Mouse (Mus musculus) c-Kit-positive CD71-positive TER-119-negative erythroid progenitor cells, embryonic 14.5 days (primary cell): Measurements from ENCODE around the gene Olfr27.

Experiments used
- DNase-seq: peaks from one replicate; pipeline ENCODE4 v3.0.0-alpha.2; 2013; ENCODE audit warnings: low read depth

The Olfr27 gene

GRCm38 (mm10) chr9:39127831-39128230, at the start of gene Olfr27:
Olfr27 (plus strand) TSS chr9:39128131.
- no peak for DNase-seq

DNA sequence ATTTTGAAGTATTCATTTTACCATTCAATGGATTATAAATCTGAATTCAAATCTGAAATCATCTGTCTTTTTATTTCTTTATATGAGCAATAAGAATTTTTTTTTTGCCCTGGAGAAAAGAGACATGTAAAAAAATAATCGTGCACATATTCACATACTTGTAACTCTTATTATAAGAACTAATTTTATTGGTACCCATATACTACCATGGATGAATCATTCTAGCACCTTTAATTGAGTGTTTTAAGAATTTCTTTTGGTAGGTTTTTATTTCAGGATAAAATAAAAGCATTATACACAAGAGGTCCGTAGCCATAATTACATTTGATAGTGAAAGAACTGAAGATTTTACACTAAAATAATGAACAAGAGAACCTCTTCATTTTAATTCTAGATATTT, 49.1 kb upstream of the Olfr27 start, which contains the start of gene Olfr938:
Gene Olfr938 (minus strand): TSS at position 101 of the 400 bp plus-strand sequence.
- DNase-seq: no peak

- DNase-seq: no peak
Measured at GRCm38 (mm10) chr9:39127326-39127725, 605 bp upstream of the Olfr27 start.

DNA sequence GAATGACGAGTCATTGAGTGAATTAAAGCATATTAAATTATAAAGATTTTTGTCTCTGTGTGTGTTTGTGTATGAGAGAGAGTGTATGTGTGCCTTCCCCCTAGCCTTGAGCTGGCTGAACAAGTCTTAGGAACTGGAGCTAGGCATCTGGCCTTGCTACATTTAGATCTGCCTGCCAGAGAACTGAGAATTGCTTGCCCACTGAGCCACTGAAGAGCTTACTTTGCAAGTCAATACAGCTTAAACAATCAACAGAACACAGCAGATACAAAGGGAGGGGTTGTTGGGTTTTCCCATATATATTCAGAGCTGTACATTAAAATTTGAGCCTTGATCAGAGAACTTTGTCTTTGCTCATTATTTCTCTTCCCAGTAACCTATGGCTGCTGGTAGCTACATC, 24.5 kb downstream of the Olfr27 start:
- no peak for DNase-seq

DNA sequence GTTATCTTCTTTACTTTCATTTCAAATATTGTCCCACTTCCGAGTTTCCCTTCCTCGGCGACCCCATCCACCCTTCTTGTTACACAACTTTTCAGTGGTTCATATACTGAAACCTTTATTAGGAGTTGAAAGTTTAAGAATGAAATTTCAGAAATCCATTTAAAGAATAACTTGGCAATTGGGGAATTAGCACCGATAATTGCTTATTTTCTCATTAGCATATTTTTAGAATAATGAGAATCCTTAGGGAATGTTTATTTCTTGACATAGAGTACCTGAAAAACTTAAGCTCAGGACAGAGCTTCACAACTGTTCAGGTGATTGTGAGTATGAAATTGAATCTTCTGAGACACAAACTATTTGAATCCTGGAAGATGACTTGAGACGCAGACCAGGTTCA, 38.1 kb downstream of the Olfr27 start, which contains the start of gene Olfr943:
Gene Olfr943 (plus strand): TSS at position 301 of the 400 bp plus-strand sequence.
- no peak for DNase-seq
